Mouse (Mus musculus) layer of hippocampus, postnatal 14 days (tissue): ENCODE results near the gene Slit3. TPM values are rescaled to one million over a fixed set of nuclear protein-coding genes. Genes with fewer than 3 reads are reported as not detected.
A peak's percentile ranks its signal among the peaks of the same experiment; 100 is the strongest.

Experiments used
- DNase-seq, 2 experiments: peaks; one replicate each; pipeline ENCODE4 v3.0.0; 2021 to 2022; ENCODE audit warnings: low spot score in 2 of 2, mixed read lengths in 1 of 2
- total RNA-seq, 2 experiments: library from RNA; stranded (reverse); gene quantifications; 2 replicates each; pipeline ENCODE4 v1.2.3; 2021

The Slit3 gene
- total RNA-seq, 2 experiments from 2014 or later = 109 to 110 TPM

GRCm38 (mm10) chr11:35561760-35562159, 440.7 kb downstream of the Slit3 start:
- peak in 1 of 2 experiments; percentile 31 for DNase-seq

- no peak for DNase-seq
Observed at GRCm38 (mm10) chr11:35565322-35565721, 444.3 kb downstream of the Slit3 start.

DNA sequence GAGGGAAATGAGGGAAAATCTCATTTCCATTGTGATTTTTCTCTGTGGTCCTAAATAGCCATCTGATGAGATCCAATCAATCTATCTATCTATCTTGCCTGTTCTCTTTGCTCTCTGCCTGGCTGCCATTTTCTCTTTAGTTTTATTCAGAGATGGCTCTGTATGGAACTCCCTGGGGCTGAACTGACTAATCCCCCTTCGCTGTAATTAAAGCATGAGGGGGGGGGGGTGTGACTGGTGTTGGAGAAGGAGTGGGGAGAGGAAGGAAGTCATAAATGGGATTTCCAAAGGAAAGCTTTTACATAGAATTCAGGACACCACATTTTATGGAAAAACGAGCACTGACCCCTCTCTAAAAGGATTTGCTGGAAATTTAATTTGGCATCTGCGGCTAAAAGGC, 445.7 kb downstream of the Slit3 start:
- DNase-seq = no peak

DNA sequence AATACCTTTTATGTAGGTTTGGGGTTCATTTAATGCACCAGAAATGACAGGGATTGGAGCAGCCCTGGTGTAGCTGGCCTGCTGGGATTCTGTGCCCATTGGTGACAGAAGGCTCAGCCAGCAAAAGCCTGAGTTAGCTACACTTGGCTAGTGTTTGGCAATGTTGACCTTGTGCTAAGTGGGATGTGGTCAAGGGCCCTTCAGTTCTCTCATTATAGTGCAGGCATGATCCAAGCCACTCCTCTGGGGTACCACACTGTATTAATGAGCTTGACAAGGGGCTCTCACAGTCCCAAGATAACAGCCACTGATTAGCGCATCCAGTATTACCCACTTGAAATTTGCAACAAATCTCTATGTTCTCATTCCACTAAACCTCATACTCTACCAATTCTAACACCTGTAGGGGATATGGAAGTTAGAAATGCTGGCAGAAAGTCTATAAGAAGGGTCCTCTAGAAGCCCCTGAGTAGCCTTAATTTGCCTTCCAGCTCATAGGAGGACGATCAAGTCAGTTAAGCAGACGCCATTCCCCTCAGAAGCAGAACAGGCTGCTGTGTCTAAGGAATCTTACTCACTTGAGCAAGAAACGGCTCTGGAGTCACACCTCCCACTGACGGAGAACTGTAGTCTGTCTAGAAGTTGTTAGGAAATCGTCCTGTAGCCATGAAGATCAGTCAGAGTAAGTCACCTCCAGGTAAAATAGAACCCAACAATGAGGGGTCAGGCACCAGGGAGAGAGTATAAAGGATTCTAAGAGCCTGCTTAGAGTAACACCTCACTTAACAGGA, 448.3 kb downstream of the Slit3 start:
- DNase-seq = no peak

DNA sequence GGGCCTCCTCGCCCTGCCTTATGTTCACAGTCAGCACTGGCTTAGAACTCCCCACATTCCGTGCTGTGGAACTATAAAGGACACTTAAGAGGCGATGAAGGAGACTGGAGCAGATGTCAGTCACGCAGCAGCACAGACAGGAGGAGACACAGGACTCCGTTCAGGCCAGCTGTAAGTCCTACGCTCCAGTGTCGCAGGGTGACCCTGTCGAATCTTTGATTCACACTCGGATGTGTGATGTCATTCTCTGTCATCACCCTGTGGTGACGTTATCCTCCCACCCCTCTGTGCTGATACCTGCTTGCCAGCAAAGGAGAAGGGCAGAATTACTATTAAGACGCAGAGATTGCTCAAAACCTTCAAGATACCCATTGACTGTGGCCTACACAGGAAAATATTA, 448.9 kb downstream of the Slit3 start:
- DNase-seq = no peak

GRCm38 (mm10) chr11:35571910-35572309, 450.9 kb downstream of the Slit3 start:
- no peak for DNase-seq

DNA sequence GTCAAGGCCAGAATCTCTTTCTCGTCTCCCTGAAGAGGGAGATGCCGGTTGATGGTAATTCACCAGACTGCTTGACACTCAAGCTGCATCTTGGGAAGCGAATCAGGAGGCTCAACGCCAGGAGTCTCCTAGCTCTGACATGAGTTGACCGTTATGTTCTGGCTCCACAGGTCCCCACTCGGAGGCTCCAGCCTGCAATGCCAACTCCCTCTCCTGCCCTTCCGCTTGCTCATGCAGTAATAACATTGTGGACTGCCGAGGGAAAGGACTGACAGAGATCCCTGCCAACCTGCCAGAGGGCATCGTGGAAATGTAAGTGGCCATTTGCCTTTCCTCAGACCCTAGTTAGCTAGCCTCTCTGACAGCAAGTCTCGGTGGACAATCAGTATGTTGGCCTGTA, 457.8 kb downstream of the Slit3 start:
- DNase-seq = no peak

DNA sequence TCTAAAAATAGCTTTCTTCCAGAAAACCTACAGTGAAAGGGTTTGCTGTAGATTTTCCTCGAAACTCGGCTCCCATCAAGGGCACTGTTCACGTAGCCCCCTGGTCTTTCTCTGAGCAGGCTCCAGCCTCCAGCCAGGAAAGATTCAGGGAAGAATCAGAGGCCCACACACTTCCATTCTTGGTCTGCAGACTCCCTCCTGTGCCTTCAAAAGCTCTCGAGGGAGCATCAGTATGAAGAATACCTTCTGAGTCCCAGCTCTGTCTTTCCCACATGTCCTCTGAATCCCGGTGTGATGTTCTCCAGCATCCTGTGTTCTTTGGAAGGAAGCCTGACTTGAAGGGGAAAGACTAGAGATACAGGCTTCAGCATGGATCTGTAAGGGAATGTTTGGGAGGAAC, 461.6 kb downstream of the Slit3 start:
- DNase-seq = no peak

DNA sequence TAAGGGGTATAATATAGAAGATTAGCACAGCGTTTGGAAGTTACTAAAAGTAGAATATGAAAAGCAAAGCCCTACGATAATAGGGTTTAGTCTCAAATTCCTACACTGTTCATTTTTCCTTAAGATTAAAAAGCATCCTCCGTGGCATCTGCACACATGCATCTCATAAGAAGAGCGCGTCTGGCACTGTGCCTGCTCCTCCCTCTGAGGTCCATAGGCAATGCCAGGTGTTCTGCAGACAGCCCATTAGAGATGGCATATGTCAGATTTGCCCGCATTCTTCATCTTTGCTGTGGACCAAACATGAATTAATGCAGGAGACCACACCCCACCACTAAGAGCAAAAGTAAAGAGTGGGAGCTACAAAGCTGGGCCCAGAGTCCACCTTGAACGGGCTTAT, 462.6 kb downstream of the Slit3 start:
- no peak for DNase-seq

DNA sequence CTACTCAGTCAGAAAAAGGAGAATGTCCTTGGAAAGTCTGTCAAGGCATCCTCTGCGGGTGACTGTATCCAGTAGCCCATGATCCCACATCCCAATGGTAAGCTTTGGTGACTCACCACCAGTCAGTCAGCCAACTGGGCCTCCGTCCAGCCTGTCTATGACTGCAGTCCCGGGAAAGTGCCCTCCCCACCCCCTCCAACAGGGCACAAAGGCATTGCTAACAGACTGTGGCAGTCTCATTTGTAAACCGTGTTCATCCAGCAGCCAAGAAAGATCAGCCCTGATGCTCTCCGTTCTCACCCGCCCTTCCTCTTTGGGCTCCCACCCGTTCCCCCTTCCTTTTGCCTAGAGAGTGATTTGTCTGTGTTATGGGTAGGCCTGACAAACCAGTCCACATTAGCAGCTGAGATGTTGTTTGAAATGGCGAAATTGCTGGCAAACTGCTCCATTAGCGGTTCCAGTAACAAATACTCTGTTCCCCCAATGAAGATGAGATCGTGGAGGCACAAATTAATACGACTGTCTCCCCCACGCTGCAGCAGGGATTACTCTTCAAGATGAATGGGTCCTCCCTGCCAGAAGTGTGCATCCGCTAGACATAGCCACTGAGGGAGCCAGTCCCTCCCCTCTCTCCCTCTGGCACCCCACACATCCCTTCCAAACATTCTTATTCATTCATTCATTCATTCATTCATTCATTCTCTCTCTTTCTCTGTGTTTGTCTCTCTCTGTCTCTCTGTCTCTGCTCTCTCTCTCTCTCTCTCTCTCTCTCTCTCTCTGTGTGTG, 466.3 kb downstream of the Slit3 start:
- DNase-seq = peak; percentile 82 to 91

- no peak for DNase-seq
Observed at GRCm38 (mm10) chr11:35589892-35590291, 468.9 kb downstream of the Slit3 start.

GRCm38 (mm10) chr11:35593146-35594034, 472.4 kb downstream of the Slit3 start:
- no peak for DNase-seq

- DNase-seq = no peak
Observed at GRCm38 (mm10) chr11:35596064-35596463, 475.0 kb downstream of the Slit3 start.

GRCm38 (mm10) chr11:35597882-35598281, 476.9 kb downstream of the Slit3 start:
- DNase-seq = peak; percentile 50 to 78

DNA sequence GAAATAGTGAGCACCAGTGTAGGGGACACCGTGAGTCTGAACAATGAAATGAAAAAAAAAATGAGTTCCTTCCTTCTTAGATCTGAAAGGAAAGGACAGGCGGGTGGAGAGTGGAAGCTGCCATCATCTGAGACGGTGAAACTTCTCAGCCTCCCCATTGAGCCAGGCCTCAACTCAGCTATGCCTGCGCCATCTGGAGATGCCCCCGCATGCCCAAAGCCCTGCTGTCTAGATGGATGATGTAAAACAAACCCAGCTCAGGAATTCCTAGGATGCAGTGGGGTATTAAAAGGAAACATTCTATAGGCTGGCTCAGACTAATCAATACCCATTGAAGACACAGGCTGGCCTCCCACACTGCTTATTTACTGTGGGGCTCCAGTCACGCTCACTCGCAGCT, 477.7 kb downstream of the Slit3 start:
- peak in 1 of 2 experiments; percentile 55 for DNase-seq

- DNase-seq = peak in 1 of 2 experiments; percentile 52
Observed at GRCm38 (mm10) chr11:35601652-35602240, 480.7 kb downstream of the Slit3 start.

- no peak for DNase-seq
Observed at GRCm38 (mm10) chr11:35602586-35602985, 481.6 kb downstream of the Slit3 start.

- DNase-seq = no peak
Observed at GRCm38 (mm10) chr11:35603946-35604345, 482.9 kb downstream of the Slit3 start.

DNA sequence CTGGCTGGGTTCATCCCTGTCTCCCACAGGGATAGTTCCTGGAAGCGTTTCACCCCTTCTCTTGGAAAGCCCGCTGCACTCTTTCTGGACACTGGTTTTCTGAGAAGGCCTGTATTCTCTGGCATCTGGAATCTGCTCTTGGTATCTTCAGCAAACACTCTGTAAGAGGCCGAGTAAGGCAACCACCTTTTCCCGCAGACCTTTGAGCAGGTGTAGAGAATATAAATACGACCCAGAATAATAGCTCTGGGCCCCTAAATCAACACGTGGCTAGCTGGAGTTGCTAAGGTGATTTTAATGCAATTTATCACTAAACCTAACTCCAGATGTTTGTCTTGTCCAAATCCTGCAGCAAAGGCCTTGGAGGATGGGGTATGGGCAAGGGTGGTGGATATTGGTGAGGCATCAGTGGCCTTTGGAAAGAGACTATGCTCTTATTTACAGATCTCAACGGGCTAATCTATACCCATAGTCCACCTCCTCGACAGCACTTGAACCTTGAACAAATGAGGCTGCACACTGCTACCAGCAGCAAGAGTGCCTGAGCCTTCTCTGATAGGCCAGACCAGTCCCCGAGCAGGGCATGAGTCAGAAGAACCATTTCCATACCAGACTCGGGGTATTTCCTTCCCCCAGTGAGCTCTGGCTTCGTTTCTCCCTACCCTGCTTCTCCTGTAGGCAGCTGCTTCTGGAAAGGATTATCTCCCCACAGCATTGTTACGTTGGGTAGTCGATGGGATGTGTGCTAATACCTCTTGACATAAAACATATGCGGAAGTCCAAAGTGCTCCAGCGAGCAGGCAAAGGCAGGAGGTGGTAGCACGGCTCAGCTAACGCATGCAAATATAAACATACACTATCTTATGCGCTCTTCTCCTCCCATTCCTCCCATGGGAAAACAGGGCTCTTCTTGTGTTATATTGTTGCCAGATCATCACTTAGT, 484.1 kb downstream of the Slit3 start:
- DNase-seq = no peak

DNA sequence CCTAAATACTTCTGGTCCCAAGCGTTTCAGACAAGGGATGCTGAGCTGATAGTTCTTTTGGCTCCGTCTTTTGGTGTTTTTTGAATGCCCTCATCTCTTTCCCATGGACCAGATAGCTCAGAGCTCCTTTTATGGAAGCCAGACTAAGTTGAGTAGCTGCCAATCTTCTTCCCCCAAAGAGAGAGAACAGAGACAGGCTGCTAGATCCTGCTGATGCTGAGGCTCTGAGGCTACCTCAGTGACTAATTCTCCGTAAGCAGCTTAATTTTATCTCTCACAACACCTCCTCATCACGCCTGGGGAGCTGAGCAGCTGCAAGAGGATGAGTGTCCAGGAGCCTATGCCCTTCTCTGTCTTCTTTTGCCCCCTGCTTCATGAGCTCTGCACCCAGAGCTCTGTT, 486.2 kb downstream of the Slit3 start:
- peak in 1 of 2 experiments; percentile 61 for DNase-seq
